Mouse (Mus musculus) adrenal gland, adult 8-10 months (tissue): ENCODE measurements at regions not wholly inside any gene's neighbourhood (a gene's known extent, or its start where the extent isn't known, plus 50 kb on each side); places are given as distances from the start of the nearest gene placed in this dataset.

ENCODE experiments used
- DNase-seq: peaks from one replicate; pipeline ENCODE4 v3.0.0; 2022

GRCm38 (mm10) chr6:100045109-100045508 lies 242.2 kb downstream of the Rybp start:
- no peak for DNase-seq

GRCm38 (mm10) chr6:100041161-100041560 lies 246.1 kb downstream of the Rybp start:
- no peak for DNase-seq

- no peak for DNase-seq
These were observed 246.8 kb downstream of the Rybp start for GRCm38 (mm10) chr6:100040459-100040984.

- no peak for DNase-seq
These were observed 254.6 kb downstream of the Rybp start for GRCm38 (mm10) chr6:100032701-100033100.

- no peak for DNase-seq
These were observed 256.8 kb downstream of the Rybp start for GRCm38 (mm10) chr6:100030522-100030921.

GRCm38 (mm10) chr6:100030010-100030409 lies 257.3 kb downstream of the Rybp start:
- DNase-seq, result no peak

GRCm38 (mm10) chr6:100027524-100027923 lies 259.8 kb downstream of the Rybp start:
- no peak for DNase-seq

GRCm38 (mm10) chr6:100025531-100025951 lies 261.7 kb downstream of the Rybp start:
- DNase-seq, result no peak

GRCm38 (mm10) chr6:100023434-100024095 lies 263.7 kb downstream of the Rybp start:
- no peak for DNase-seq

GRCm38 (mm10) chr6:100019016-100019415 lies 268.3 kb downstream of the Rybp start:
- DNase-seq, result no peak

- peak; percentile 41 for DNase-seq
These were observed 273.3 kb downstream of the Rybp start for GRCm38 (mm10) chr6:100013949-100014348.

- peak; percentile 36 for DNase-seq
These were observed 275.7 kb downstream of the Rybp start for GRCm38 (mm10) chr6:100011520-100012062.

- DNase-seq, result no peak
These were observed 276.3 kb downstream of the Rybp start for GRCm38 (mm10) chr6:100010954-100011481.

- DNase-seq, result no peak
These were observed 273.6 kb upstream of the Prok2 start for GRCm38 (mm10) chr6:99999711-100000365.

- no peak for DNase-seq
These were observed 270.1 kb upstream of the Prok2 start for GRCm38 (mm10) chr6:99995970-99996956.

GRCm38 (mm10) chr6:99994026-99994425 lies 267.8 kb upstream of the Prok2 start:
- no peak for DNase-seq

- peak; percentile 94 for DNase-seq
These were observed 264.9 kb upstream of the Prok2 start for GRCm38 (mm10) chr6:99991079-99991478.

- DNase-seq, result no peak
These were observed 264.4 kb upstream of the Prok2 start for GRCm38 (mm10) chr6:99990604-99991003.

- DNase-seq, result no peak
These were observed 260.3 kb upstream of the Prok2 start for GRCm38 (mm10) chr6:99986449-99986848.

- no peak for DNase-seq
These were observed 259.1 kb upstream of the Prok2 start for GRCm38 (mm10) chr6:99985322-99985721.

GRCm38 (mm10) chr6:99984856-99985224 lies 258.6 kb upstream of the Prok2 start:
- DNase-seq, result no peak
